Comparison of ENCODE assay signal across 22 mouse cellular contexts in the genomic region with DNA sequence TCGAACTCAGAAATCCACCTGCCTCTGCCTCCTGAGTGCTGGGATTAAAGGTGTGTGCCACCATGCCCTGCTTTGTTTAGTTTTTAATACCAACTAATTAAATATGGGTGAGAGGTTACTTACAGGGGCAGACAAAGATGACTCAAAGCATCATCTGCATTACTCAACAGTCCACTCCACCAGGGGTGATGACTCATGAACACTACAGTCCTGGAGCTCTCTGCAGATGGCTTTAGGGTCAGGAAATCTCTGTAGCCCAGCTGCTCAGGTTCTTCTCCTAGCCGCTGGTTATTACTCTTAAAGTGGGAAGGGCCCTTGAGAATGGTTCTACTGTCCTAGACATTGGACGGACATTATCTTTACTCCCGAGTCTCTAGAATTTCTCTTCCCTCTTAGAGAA. TPM values are rescaled to one million over a fixed set of nuclear protein-coding genes. Genes with fewer than 3 reads are reported as not detected.
"Had no signal": no experiment of that assay in that cellular context is flagged by ENCODE, and none has a peak within 500 bp of the region (broad histone marks: within the 10 kb centered on the region; RNA-seq: fewer than 3 reads in every experiment).

No protein-coding gene starts in this region.

- H3K9ac ChIP-seq: limb, embryonic 12.5 days; limb, embryonic 15.5 days; liver, embryonic 12.5 days; liver, embryonic 15.5 days; lung, embryonic 15.5 days; midbrain, embryonic 13.5 days; stomach, embryonic 15.5 days had no signal

- H3K27me3 ChIP-seq: limb, embryonic 12.5 days; limb, embryonic 15.5 days; liver, embryonic 12.5 days; liver, embryonic 15.5 days; lung, embryonic 15.5 days; megakaryocyte, embryonic 14.5 days; midbrain, embryonic 13.5 days; stomach, embryonic 15.5 days had no signal

- ATAC-seq: liver, embryonic 12.5 days; midbrain, embryonic 13.5 days; midbrain, embryonic 16.5 days had no signal

- H3K4me3 ChIP-seq: limb, embryonic 12.5 days; limb, embryonic 15.5 days; liver, embryonic 12.5 days; liver, embryonic 15.5 days; lung, embryonic 15.5 days; megakaryocyte, embryonic 14.5 days; midbrain, embryonic 10.5 days; midbrain, embryonic 13.5 days; stomach, embryonic 15.5 days had no signal

- H3K4me2 ChIP-seq: limb, embryonic 12.5 days; limb, embryonic 15.5 days; liver, embryonic 12.5 days; liver, embryonic 15.5 days; lung, embryonic 15.5 days; midbrain, embryonic 13.5 days; stomach, embryonic 15.5 days had no signal

- H3K27ac ChIP-seq: limb, embryonic 12.5 days; limb, embryonic 15.5 days; liver, embryonic 12.5 days; liver, embryonic 15.5 days; lung, embryonic 15.5 days; midbrain, embryonic 10.5 days; midbrain, embryonic 13.5 days; stomach, embryonic 15.5 days had no signal

- H3K9me3 ChIP-seq: limb, embryonic 12.5 days; limb, embryonic 15.5 days; liver, embryonic 12.5 days; liver, embryonic 15.5 days; lung, embryonic 15.5 days; megakaryocyte, embryonic 14.5 days; midbrain, embryonic 10.5 days; midbrain, embryonic 13.5 days; stomach, embryonic 15.5 days had no signal

- H3K36me3 ChIP-seq: limb, embryonic 12.5 days; limb, embryonic 15.5 days; liver, embryonic 12.5 days; liver, embryonic 15.5 days; lung, embryonic 15.5 days; midbrain, embryonic 10.5 days; midbrain, embryonic 13.5 days; stomach, embryonic 15.5 days had no signal

- DNase-seq: kidney, postnatal 14 days; kidney, postnatal 4 days; left cerebral cortex, postnatal 4 days; lung, adult 18-20 months; lung, postnatal 10 days; lung, postnatal 36 days; right cerebral cortex, postnatal 25 days; spleen, adult 18-20 months; thymus, adult 18-20 months; thymus, postnatal 14 days; thymus, postnatal 4 days had no signal

- H3K4me1 ChIP-seq: limb, embryonic 12.5 days; limb, embryonic 15.5 days; liver, embryonic 12.5 days; liver, embryonic 15.5 days; megakaryocyte, embryonic 14.5 days; midbrain, embryonic 10.5 days; midbrain, embryonic 13.5 days; stomach, embryonic 15.5 days had no signal

RNA-seq across cellular contexts. Expression of gene Frk, which starts 18.9 kb away (rescaled TPM):
- total RNA-seq: monocyte, adult 5-6 weeks had no signal
